ENCODE assay signal across 24 mouse cellular contexts in genomic region chr9:43617632-43618031, GRCm38 (mm10).
DNase-seq lines count a peak whose midpoint lies in the region; ATAC-seq lines count a peak whose summit lies in the region.
"Had no signal": no experiment of that assay in that cellular context is flagged by ENCODE, and none has a peak within 500 bp of the region (broad histone marks: within the 10 kb centered on the region; RNA-seq: fewer than 3 reads in every experiment).

No protein-coding gene starts in this region.

- no peaks in the 10 kb centered on the region for H3K36me3 ChIP-seq in midbrain, embryonic 10.5 days
- no peaks in the 10 kb centered on the region for H3K36me3 ChIP-seq in midbrain, embryonic 15.5 days (replicated peaks)
- H3K36me3 ChIP-seq in hindbrain, embryonic 12.5 days = no peaks in the 10 kb centered on the region
- H3K36me3 ChIP-seq in neural tube, embryonic 13.5 days = no peaks in the 10 kb centered on the region
- H3K36me3 ChIP-seq: embryonic facial prominence, embryonic 15.5 days; heart, embryonic 13.5 days; kidney, embryonic 15.5 days; limb, embryonic 13.5 days; liver, embryonic 13.5 days had no signal

- no peak overlapping the region for H3K4me3 ChIP-seq in midbrain, embryonic 10.5 days
- H3K4me3 ChIP-seq in midbrain, embryonic 15.5 days = no peak overlapping the region
- H3K4me3 ChIP-seq in hindbrain, embryonic 12.5 days = no peak overlapping the region
- H3K4me3 ChIP-seq in neural tube, embryonic 13.5 days = no peak overlapping the region
- H3K4me3 ChIP-seq: embryonic facial prominence, embryonic 15.5 days; heart, adult 2 months; heart, embryonic 13.5 days; kidney, embryonic 15.5 days; limb, embryonic 13.5 days; liver, embryonic 13.5 days had no signal

- H3K4me1 ChIP-seq in midbrain, embryonic 10.5 days = peaks cover 22% of the 10 kb centered on the region
- no peaks in the 10 kb centered on the region for H3K4me1 ChIP-seq in midbrain, embryonic 15.5 days
- peaks cover 9% of the 10 kb centered on the region; the same call in 1 of the 2 replicates for H3K4me1 ChIP-seq in hindbrain, embryonic 12.5 days
- H3K4me1 ChIP-seq in neural tube, embryonic 13.5 days (replicated peaks) = peaks cover 22% of the 10 kb centered on the region; the same call in 1 of the 2 replicates
- H3K4me1 ChIP-seq: embryonic facial prominence, embryonic 15.5 days; heart, embryonic 13.5 days; kidney, embryonic 15.5 days; limb, embryonic 13.5 days; liver, embryonic 13.5 days had no signal

- no peak for ATAC-seq in midbrain, embryonic 15.5 days (replicated peaks)
- ATAC-seq in hindbrain, embryonic 12.5 days (ENCODE audit: low FRiP score) = peak; percentile 60; the same call in 1 of the 2 replicates
- peak; percentile 40; the same call in 1 of the 2 replicates for ATAC-seq in neural tube, embryonic 13.5 days (ENCODE audit: low read depth)
- no peak for ATAC-seq in activated CD4-positive, CD25-positive, alpha-beta regulatory T cell, adult 4 months
- ATAC-seq: CD4-positive, CD25-positive, alpha-beta regulatory T cell, adult 4 months; intestine, postnatal 0 days had no signal

- 35% methylated on average over 12 of the region's 12 CpGs for WGBS in midbrain, embryonic 10.5 days
- 23% methylated on average over 12 of the region's 12 CpGs for WGBS in midbrain, embryonic 15.5 days
- WGBS in hindbrain, embryonic 12.5 days = 17% methylated on average over 12 of the region's 12 CpGs
- 6% methylated on average over 12 of the region's 12 CpGs for WGBS in neural tube, embryonic 13.5 days

- H3K4me2 ChIP-seq in midbrain, embryonic 15.5 days = no peak overlapping the region
- H3K4me2 ChIP-seq in hindbrain, embryonic 12.5 days (replicated peaks) = peak overlapping the region; percentile 3; the same call in 1 of the 2 replicates
- H3K4me2 ChIP-seq in neural tube, embryonic 13.5 days = peak overlapping the region; percentile 9; the same call in 1 of the 2 replicates
- H3K4me2 ChIP-seq: embryonic facial prominence, embryonic 15.5 days; heart, embryonic 13.5 days; kidney, embryonic 15.5 days; limb, embryonic 13.5 days; liver, embryonic 13.5 days; lung, embryonic 14.5 days had no signal

- H3K9ac ChIP-seq in midbrain, embryonic 15.5 days = no peak overlapping the region
- H3K9ac ChIP-seq in hindbrain, embryonic 12.5 days = no peak overlapping the region
- H3K9ac ChIP-seq in neural tube, embryonic 13.5 days = no peak overlapping the region
- H3K9ac ChIP-seq: embryonic facial prominence, embryonic 15.5 days; heart, embryonic 13.5 days; kidney, embryonic 15.5 days; limb, embryonic 13.5 days; liver, embryonic 13.5 days; lung, embryonic 14.5 days had no signal

- H3K27ac ChIP-seq in midbrain, embryonic 10.5 days (replicated peaks) = no peak overlapping the region
- no peak overlapping the region for H3K27ac ChIP-seq in midbrain, embryonic 15.5 days
- H3K27ac ChIP-seq in hindbrain, embryonic 12.5 days = 0 out of 2 replicates have a peak overlapping the region, but pooled peaks have one; percentile 3
- H3K27ac ChIP-seq in neural tube, embryonic 13.5 days (replicated peaks) = no peak overlapping the region
- H3K27ac ChIP-seq: embryonic facial prominence, embryonic 15.5 days; heart, adult 2 months; heart, embryonic 13.5 days; kidney, embryonic 15.5 days; limb, embryonic 13.5 days; liver, embryonic 13.5 days had no signal

- peak; percentile 19 for DNase-seq in midbrain, embryonic 10.5 days (ENCODE audit: low spot score)
- DNase-seq in embryo, embryonic 10.5 days (ENCODE audit: low spot score) = peak; percentile 35
- no peak for DNase-seq in adrenal gland, postnatal 4 days (ENCODE audit: low spot score in 2 of 2)
- DNase-seq in adrenal gland, postnatal 14 days = no peak
- DNase-seq: adrenal gland, adult 2 months; cerebellum, adult 9-11 months; gastrocnemius, postnatal 36 days; heart, adult 2 months; heart, postnatal 14 days; kidney, postnatal 4 days; liver, embryonic 13.5 days; lung, embryonic 14.5 days; right cerebral cortex, postnatal 25 days; spleen, adult 18-20 months had no signal

- H3K9me3 ChIP-seq in midbrain, embryonic 10.5 days (replicated peaks) = no peaks in the 10 kb centered on the region
- H3K9me3 ChIP-seq in midbrain, embryonic 15.5 days = no peaks in the 10 kb centered on the region
- H3K9me3 ChIP-seq in hindbrain, embryonic 12.5 days (replicated peaks) = no peaks in the 10 kb centered on the region
- no peaks in the 10 kb centered on the region for H3K9me3 ChIP-seq in neural tube, embryonic 13.5 days
- H3K9me3 ChIP-seq: embryonic facial prominence, embryonic 15.5 days; heart, embryonic 13.5 days; kidney, embryonic 15.5 days; limb, embryonic 13.5 days; liver, embryonic 13.5 days had no signal

- peaks cover 10% of the 10 kb centered on the region; the same call in 1 of the 2 replicates for H3K27me3 ChIP-seq in midbrain, embryonic 10.5 days (ENCODE audit: low read depth, poor library complexity, severe bottlenecking)
- H3K27me3 ChIP-seq in midbrain, embryonic 15.5 days (replicated peaks) = no peaks in the 10 kb centered on the region
- H3K27me3 ChIP-seq in hindbrain, embryonic 12.5 days = peaks cover 15% of the 10 kb centered on the region
- H3K27me3 ChIP-seq in neural tube, embryonic 13.5 days = peaks cover 4% of the 10 kb centered on the region; the same call in 1 of the 2 replicates
- H3K27me3 ChIP-seq: embryonic facial prominence, embryonic 15.5 days; liver, embryonic 13.5 days had no signal

Comparison
In these comparisons a context has a peak if more than half of its experiments do, and no peak if none do; other contexts are left out.
1. DNase-seq: peak in midbrain, embryonic 10.5 days (single experiment) and embryo, embryonic 10.5 days (single experiment); none in adrenal gland, postnatal 4 days (0 of 2) and adrenal gland, postnatal 14 days (single experiment).
2. ATAC-seq: peak in hindbrain, embryonic 12.5 days (single experiment) and neural tube, embryonic 13.5 days (single experiment); none in midbrain, embryonic 15.5 days (single experiment) and activated CD4-positive, CD25-positive, alpha-beta regulatory T cell, adult 4 months (single experiment).